Mouse (Mus musculus) stomach, embryonic 16.5 days (tissue): ENCODE results near the gene Sp4. TPM values are rescaled to one million over a fixed set of nuclear protein-coding genes. Genes with fewer than 3 reads are reported as not detected.

Source experiments
- ATAC-seq: fragments of 200-750 bp; cut with Nextera tagmentation; 2 replicates; pipeline ENCODE4 v1.8.0; 2017; ENCODE audit warnings: moderate number of reproducible peaks, moderate TSS enrichment; ENCODE audit not compliant: insufficient read depth, low FRiP score
- H3K27ac ChIP-seq: fragments of 300-500 bp; sonication (generic); 2 replicates; pipeline ENCODE4 v1.5.1; 2014; ENCODE audit warnings: low read length
- H3K27me3 ChIP-seq: fragments of 300-500 bp; sonication (generic); 2 replicates; pipeline ENCODE4 v1.6.1; 2014; ENCODE audit warnings: low read length, control low read depth, mixed read lengths; ENCODE audit not compliant: control insufficient read depth, insufficient read depth
- H3K36me3 ChIP-seq: fragments of 300-500 bp; sonication (generic); 2 replicates; pipeline ENCODE4 v1.6.1; 2014; ENCODE audit warnings: low read length; ENCODE audit not compliant: control insufficient read depth, insufficient read depth
- H3K4me1 ChIP-seq: fragments of 300-500 bp; sonication (generic); 2 replicates; pipeline ENCODE4 v1.6.1; 2014; ENCODE audit warnings: low read length, control low read depth, mixed read lengths; ENCODE audit not compliant: control insufficient read depth, insufficient read depth
- H3K4me2 ChIP-seq: fragments of 300-500 bp; sonication (generic); 2 replicates; pipeline ENCODE4 v1.6.1; 2014; ENCODE audit warnings: low read depth, low read length, mixed read lengths
- H3K4me3 ChIP-seq: fragments of 300-500 bp; sonication (generic); replicated peaks from 2 replicates; pipeline ENCODE4 v1.5.1; 2014; ENCODE audit warnings: mild to moderate bottlenecking, low read length
- H3K9ac ChIP-seq: fragments of 300-500 bp; sonication (generic); 2 replicates; pipeline ENCODE4 v1.6.1; 2014; ENCODE audit warnings: low read length
- H3K9me3 ChIP-seq: fragments of 300-500 bp; sonication (generic); replicated peaks from 2 replicates; pipeline ENCODE4 v1.6.1; 2016; ENCODE audit warnings: low read length, control low read depth; ENCODE audit not compliant: control insufficient read depth
- whole genome bisulfite sequencing: fragments of 180-500 bp; shearing (Covaris S2); extraction: QIAGEN DNeasy Blood & Tissue Kit; methylation state at CpG from one replicate; pipeline ENCODE4 v1.1.7; 2014; 5-methylcytosine and 5-hydroxymethylcytosine counted together
- polyA plus RNA-seq: library from polyadenylated mRNA; unstranded; fragments of >200 nt; fragmentation: Nextera tagmentation; extraction: Ambion mirVana; gene quantifications from 2 replicates; pipeline ENCODE4 v1.2.1, GENCODE M21; 2015

Gene Sp4
- polyA plus RNA-seq, 1 experiment from 2014 or later, result 5.6 TPM

- no peaks in the 10 kb centered on the region for H3K27me3 ChIP-seq
- H3K36me3 ChIP-seq, result no peaks in the 10 kb centered on the region
- ATAC-seq, result no peak
- H3K4me1 ChIP-seq, result peaks cover 12% of the 10 kb centered on the region; the same call in 1 of the 2 replicates
- H3K27ac ChIP-seq, result no peak overlapping the region
- WGBS, result 91% methylated on average over 1 of the region's 1 CpGs
- H3K9ac ChIP-seq, result no peak overlapping the region
- H3K4me3 ChIP-seq, result no peak overlapping the region
- H3K4me2 ChIP-seq, result no peak overlapping the region
- H3K9me3 ChIP-seq, result no peaks in the 10 kb centered on the region
Measured at GRCm38 (mm10) chr12:118295793-118296192, 5.4 kb downstream of the Sp4 start.

- Histone ChIP-seq H3K9ac (no peak overlapping the region), H3K36me3 (no peaks in the 10 kb centered on the region), H3K4me2 (no peak overlapping the region), H3K4me3 (no peak overlapping the region), H3K27ac (no peak overlapping the region; the same call in 1 of the 2 replicates), H3K4me1 (0 out of 2 replicates have a peak, but pooled peaks cover 4% of the 10 kb centered on the region), H3K9me3 (no peaks in the 10 kb centered on the region), H3K27me3 (no peaks in the 10 kb centered on the region)
- ATAC-seq, result 0 out of 2 replicates have a peak, but pooled peaks have one; percentile 33
- 53% methylated on average over 1 of the region's 1 CpGs for WGBS
Measured at GRCm38 (mm10) chr12:118288947-118289346, 12.3 kb downstream of the Sp4 start.

GRCm38 (mm10) chr12:118285099-118285498 lies 16.1 kb downstream of the Sp4 start:
- H3K4me2 ChIP-seq, result no peak overlapping the region
- no peak overlapping the region for H3K4me3 ChIP-seq
- no peak overlapping the region for H3K27ac ChIP-seq
- WGBS, result 68% methylated on average over 6 of the region's 6 CpGs
- H3K4me1 ChIP-seq, result no peaks in the 10 kb centered on the region
- H3K36me3 ChIP-seq, result no peaks in the 10 kb centered on the region
- no peaks in the 10 kb centered on the region for H3K27me3 ChIP-seq
- no peak for ATAC-seq
- no peaks in the 10 kb centered on the region for H3K9me3 ChIP-seq
- no peak overlapping the region for H3K9ac ChIP-seq

GRCm38 (mm10) chr12:118281961-118282360 lies 19.3 kb downstream of the Sp4 start:
- 76% methylated on average over 1 of the region's 1 CpGs for WGBS
- Histone ChIP-seq H3K4me2 (no peak overlapping the region), H3K36me3 (no peaks in the 10 kb centered on the region), H3K4me1 (no peaks in the 10 kb centered on the region), H3K9me3 (no peaks in the 10 kb centered on the region), H3K4me3 (no peak overlapping the region), H3K9ac (no peak overlapping the region), H3K27ac (no peak overlapping the region), H3K27me3 (no peaks in the 10 kb centered on the region)
- ATAC-seq, result no peak

- 84% methylated on average over 5 of the region's 5 CpGs for WGBS
- ATAC-seq, result no peak
- H3K4me2 ChIP-seq, result no peak overlapping the region
Measured at GRCm38 (mm10) chr12:118276385-118276784, 24.9 kb downstream of the Sp4 start.

GRCm38 (mm10) chr12:118264905-118265304 lies 36.3 kb downstream of the Sp4 start:
- Histone ChIP-seq H3K4me3 (no peak overlapping the region), H3K9ac (no peak overlapping the region), H3K4me2 (no peak overlapping the region), H3K27ac (no peak overlapping the region), H3K27me3 (no peaks in the 10 kb centered on the region), H3K36me3 (no peaks in the 10 kb centered on the region), H3K4me1 (no peaks in the 10 kb centered on the region), H3K9me3 (no peaks in the 10 kb centered on the region)
- ATAC-seq, result no peak

More at GRCm38 (mm10) chr12:118276385-118276784, 24.9 kb downstream of the Sp4 start:
- H3K4me3 ChIP-seq, result no peak overlapping the region
- no peak overlapping the region for H3K9ac ChIP-seq
- H3K36me3 ChIP-seq, result no peaks in the 10 kb centered on the region
- no peaks in the 10 kb centered on the region for H3K27me3 ChIP-seq
- H3K9me3 ChIP-seq, result no peaks in the 10 kb centered on the region
- H3K27ac ChIP-seq, result no peak overlapping the region
- no peaks in the 10 kb centered on the region for H3K4me1 ChIP-seq

GRCm38 (mm10) chr12:118263878-118264277 lies 37.4 kb downstream of the Sp4 start:
- Histone ChIP-seq H3K27me3 (no peaks in the 10 kb centered on the region), H3K4me2 (no peak overlapping the region), H3K4me3 (no peak overlapping the region), H3K9me3 (no peaks in the 10 kb centered on the region), H3K36me3 (no peaks in the 10 kb centered on the region), H3K27ac (no peak overlapping the region), H3K4me1 (no peaks in the 10 kb centered on the region), H3K9ac (no peak overlapping the region)
- no peak for ATAC-seq
- 30% methylated on average over 1 of the region's 1 CpGs for WGBS

- Histone ChIP-seq H3K4me2 (no peak overlapping the region), H3K4me1 (no peaks in the 10 kb centered on the region), H3K4me3 (no peak overlapping the region), H3K36me3 (no peaks in the 10 kb centered on the region), H3K27ac (no peak overlapping the region), H3K9me3 (no peaks in the 10 kb centered on the region), H3K9ac (no peak overlapping the region), H3K27me3 (no peaks in the 10 kb centered on the region)
- WGBS, result 59% methylated on average over 1 of the region's 1 CpGs
- ATAC-seq, result no peak
Measured at GRCm38 (mm10) chr12:118255292-118255782, 45.9 kb downstream of the Sp4 start.

GRCm38 (mm10) chr12:118221182-118221581 lies 80.1 kb downstream of the Sp4 start:
- Histone ChIP-seq H3K9ac (no peak overlapping the region), H3K4me1 (no peaks in the 10 kb centered on the region), H3K36me3 (no peaks in the 10 kb centered on the region), H3K4me3 (no peak overlapping the region), H3K27me3 (no peaks in the 10 kb centered on the region), H3K27ac (no peak overlapping the region), H3K9me3 (no peaks in the 10 kb centered on the region), H3K4me2 (no peak overlapping the region)
- no peak for ATAC-seq
- WGBS, result 53% methylated on average over 3 of the region's 3 CpGs

- Histone ChIP-seq H3K4me2 (no peak overlapping the region), H3K9ac (no peak overlapping the region), H3K4me3 (no peak overlapping the region), H3K27me3 (no peaks in the 10 kb centered on the region), H3K9me3 (no peaks in the 10 kb centered on the region), H3K4me1 (no peaks in the 10 kb centered on the region), H3K27ac (no peak overlapping the region), H3K36me3 (no peaks in the 10 kb centered on the region)
- ATAC-seq, result no peak
Measured at GRCm38 (mm10) chr12:118220062-118220461, 81.2 kb downstream of the Sp4 start.
